Mouse (Mus musculus): ENCODE measurements at regions not wholly inside any gene's neighbourhood (a gene's known extent, or its start where the extent isn't known, plus 50 kb on each side); places are given as distances from the start of the nearest gene placed in this dataset.
A peak's percentile ranks its signal among the peaks of the same experiment; 100 is the strongest.

GRCm38 (mm10) chr4:100616161-100616915, 137.7 kb downstream of the Ube2u start:
- no peak for DNase-seq

- no peak for DNase-seq
Observed at GRCm38 (mm10) chr4:100616916-100617488, 138.4 kb downstream of the Ube2u start.

- no peak for DNase-seq
Observed at GRCm38 (mm10) chr4:100624656-100625055, 146.0 kb downstream of the Ube2u start.

GRCm38 (mm10) chr4:100626551-100626950, 147.9 kb downstream of the Ube2u start:
- DNase-seq = no peak

GRCm38 (mm10) chr4:100634388-100634787, 142.1 kb upstream of the Cachd1 start:
- DNase-seq = no peak

GRCm38 (mm10) chr4:100637597-100637996, 138.9 kb upstream of the Cachd1 start:
- no peak for DNase-seq

- no peak for DNase-seq
Observed at GRCm38 (mm10) chr4:100661154-100661553, 115.3 kb upstream of the Cachd1 start.

GRCm38 (mm10) chr4:100664619-100665264, 111.7 kb upstream of the Cachd1 start:
- no peak for DNase-seq

- no peak for DNase-seq
Observed at GRCm38 (mm10) chr4:100670553-100670952, 105.9 kb upstream of the Cachd1 start.

- no peak for DNase-seq
Observed at GRCm38 (mm10) chr4:100674916-100675315, 101.6 kb upstream of the Cachd1 start.

GRCm38 (mm10) chr4:100683757-100684156, 92.7 kb upstream of the Cachd1 start:
- DNase-seq = no peak

GRCm38 (mm10) chr4:100700002-100700401, 76.5 kb upstream of the Cachd1 start:
- DNase-seq = no peak

- no peak for DNase-seq
Observed at GRCm38 (mm10) chr4:100700418-100700817, 76.1 kb upstream of the Cachd1 start.

GRCm38 (mm10) chr4:100705960-100706359, 70.5 kb upstream of the Cachd1 start:
- DNase-seq = no peak

- DNase-seq = no peak
Observed at GRCm38 (mm10) chr4:100707125-100707524, 69.3 kb upstream of the Cachd1 start.

GRCm38 (mm10) chr4:100708247-100708646, 68.2 kb upstream of the Cachd1 start:
- no peak for DNase-seq

GRCm38 (mm10) chr4:100714240-100714639, 62.2 kb upstream of the Cachd1 start:
- DNase-seq = no peak

- no peak for DNase-seq
Observed at GRCm38 (mm10) chr4:100717601-100718000, 58.9 kb upstream of the Cachd1 start.

GRCm38 (mm10) chr4:100722532-100722931, 53.9 kb upstream of the Cachd1 start:
- DNase-seq = peak; percentile 77 to 86

GRCm38 (mm10) chr4:100723053-100723452, 53.4 kb upstream of the Cachd1 start:
- DNase-seq = no peak

- no peak for DNase-seq
Observed at GRCm38 (mm10) chr4:100725811-100726210, 50.7 kb upstream of the Cachd1 start.

GRCm38 (mm10) chr4:100726496-100726895, 50.0 kb upstream of the Cachd1 start:
- DNase-seq = no peak
